Mouse (Mus musculus) kidney, adult 2 months (tissue): ENCODE data around the gene Tcn2. TPM values are rescaled to one million over a fixed set of nuclear protein-coding genes. Genes with fewer than 3 reads are reported as not detected.

Source experiments
- DNase-seq: peaks from one replicate; pipeline ENCODE4 v3.0.0; 2021
- H3K27ac ChIP-seq: fragments of 200-500 bp; 2 replicates; pipeline ENCODE4 v1.5.1; 2012; ENCODE audit warnings: low read depth, low read length, control low read depth, inconsistent platforms; ENCODE audit not compliant: insufficient read depth
- H3K27me3 ChIP-seq: fragments of 200-500 bp; replicated peaks from 2 replicates; pipeline ENCODE4 v1.6.1; 2012; ENCODE audit warnings: mild to moderate bottlenecking, moderate library complexity, low read length, inconsistent platforms; ENCODE audit not compliant: control insufficient read depth, insufficient read depth
- H3K36me3 ChIP-seq: fragments of 200-500 bp; 2 replicates; pipeline ENCODE4 v1.6.1; 2012; ENCODE audit warnings: mild to moderate bottlenecking, moderate library complexity, low read length, inconsistent platforms; ENCODE audit not compliant: control insufficient read depth, insufficient read depth
- H3K4me1 ChIP-seq: fragments of 200-500 bp; 2 replicates; pipeline ENCODE4 v1.6.1; 2011; ENCODE audit warnings: low read length; ENCODE audit not compliant: control insufficient read depth, insufficient read depth
- H3K4me3 ChIP-seq: fragments of 200-500 bp; 2 replicates; pipeline ENCODE4 v1.5.1; 2011; ENCODE audit warnings: mild to moderate bottlenecking, low read depth, low read length, control low read depth; ENCODE audit not compliant: insufficient read depth
- CTCF ChIP-seq: fragments of 200-500 bp; conservative IDR thresholded peaks from 2 replicates; pipeline ENCODE4 v1.5.1; 2011; ENCODE audit warnings: low read depth, mild to moderate bottlenecking, control low read depth, low read length, moderate library complexity, mixed read lengths; ENCODE audit not compliant: insufficient read depth, insufficient read length
- POLR2A ChIP-seq: fragments of 200-500 bp; IDR thresholded peaks from one replicate; pipeline ENCODE4 v1.6.1; 2011; ENCODE audit warnings: low read depth, low read length, control low read depth
- WGBS: fragments of 180-500 bp; shearing (Covaris S2); methylation state at CpG from one replicate; pipeline ENCODE4 v1.1.7; 2018; 5-methylcytosine and 5-hydroxymethylcytosine counted together
- polyA plus RNA-seq: library from polyadenylated mRNA; depleted of rRNA; stranded (reverse); fragments of >200 nt; gene quantifications from 2 replicates; pipeline ENCODE4 v1.2.3, GENCODE M21; 2012; rRNA removed

Tcn2 gene
- polyA plus RNA-seq, 1 experiment: 2,179 TPM

DNA sequence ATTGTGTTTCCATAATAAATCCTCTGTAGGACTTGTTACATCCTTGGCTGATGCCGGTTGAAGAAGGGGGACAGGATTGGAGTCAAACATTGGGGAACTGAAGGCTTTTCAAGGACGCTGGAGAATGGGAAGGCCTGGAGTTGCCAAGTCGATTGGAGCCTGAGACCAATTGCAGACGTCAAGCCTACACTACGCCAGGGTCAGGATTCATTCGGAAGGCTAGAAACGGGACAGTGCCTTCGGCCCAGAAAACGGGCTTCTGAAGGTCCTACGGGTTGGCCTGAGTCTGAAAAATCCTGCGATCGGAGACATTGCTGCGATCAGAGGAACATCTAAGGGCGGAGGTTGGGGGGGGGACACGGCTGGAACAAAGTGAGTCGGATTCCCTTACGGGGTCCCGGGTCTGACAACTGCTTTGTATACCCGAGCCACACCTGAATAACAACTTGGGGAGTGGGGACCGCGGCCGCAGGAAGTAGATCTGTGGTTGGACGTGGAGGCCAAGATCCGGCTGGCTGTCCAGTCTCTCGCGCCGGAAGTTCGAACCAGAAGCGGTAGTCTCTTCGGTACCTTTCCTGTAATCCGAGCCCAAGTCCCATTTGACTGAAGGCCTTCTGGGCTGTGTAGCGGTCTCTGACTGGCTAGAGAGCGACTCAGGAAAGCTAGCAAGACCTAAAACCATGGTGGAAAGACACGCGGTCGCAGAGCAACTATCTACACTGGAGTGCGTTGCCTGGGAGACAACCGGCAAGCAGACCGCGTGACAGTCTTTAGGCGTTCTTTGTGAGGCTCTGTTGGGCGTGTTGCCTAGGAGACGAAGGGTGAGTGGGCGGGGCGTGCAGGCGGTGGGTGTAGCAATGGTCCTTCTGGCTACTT, 37.3 kb downstream of the Tcn2 start, which contains the start of the genes 4921536K21Rik and Dusp18:
TSS of gene 4921536K21Rik (minus strand) at position 693 of the 876 bp plus-strand sequence.
TSS of gene Dusp18 (plus strand) at position 835 of the 876 bp plus-strand sequence.
- 9% methylated on average over 46 of the region's 46 CpGs for WGBS
- peak within 1 kb of the TSS; percentile 86 for H3K27ac ChIP-seq
- peak; percentile 97 for DNase-seq
- 0 out of 2 replicates have a peak, but pooled peaks cover 3% of the 10 kb centered on the region for H3K4me1 ChIP-seq
- TF ChIP-seq CTCF (no peak), POLR2A (no peak)
- peak within 1 kb of the TSS; percentile 65 for H3K4me3 ChIP-seq
- H3K36me3 ChIP-seq: no peaks in the 10 kb centered on the region
- no peaks in the 10 kb centered on the region for H3K27me3 ChIP-seq

DNA sequence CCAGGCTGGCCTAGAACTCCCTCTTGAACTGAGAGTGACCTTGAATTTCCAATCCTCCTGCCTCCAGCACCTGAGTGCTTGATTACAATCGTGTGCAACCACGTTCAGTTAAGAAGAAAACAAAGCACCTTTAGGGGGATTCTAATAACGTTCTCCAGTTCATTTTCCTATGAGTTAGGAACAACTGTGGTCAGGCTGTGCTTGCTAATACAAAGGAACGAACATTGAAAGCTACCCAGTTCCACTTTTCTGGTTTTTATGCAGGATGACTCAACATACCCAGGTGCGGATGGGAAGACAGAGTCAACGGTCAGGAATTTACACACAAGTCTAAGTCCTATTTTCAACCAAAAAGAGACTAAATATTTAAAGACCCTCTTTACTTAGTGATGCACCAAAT, 38.0 kb downstream of the Tcn2 start:
- H3K4me3 ChIP-seq: no peak overlapping the region; the same call in 1 of the 2 replicates
- TF ChIP-seq CTCF: no peak
- TF ChIP-seq POLR2A: no peak
- no peaks in the 10 kb centered on the region for H3K36me3 ChIP-seq
- H3K4me1 ChIP-seq: 0 out of 2 replicates have a peak, but pooled peaks cover 3% of the 10 kb centered on the region
- H3K27ac ChIP-seq: no peak overlapping the region
- no peaks in the 10 kb centered on the region for H3K27me3 ChIP-seq
- 85% methylated on average over 6 of the region's 6 CpGs for WGBS
- no peak for DNase-seq

- no peak for TF ChIP-seq POLR2A
- no peak for TF ChIP-seq CTCF
- Histone ChIP-seq H3K36me3 (no peaks in the 10 kb centered on the region), H3K27me3 (no peaks in the 10 kb centered on the region), H3K4me3 (no peak overlapping the region), H3K27ac (no peak overlapping the region), H3K4me1 (no peaks in the 10 kb centered on the region)
- no peak for DNase-seq
- 81% methylated on average over 5 of the region's 5 CpGs for WGBS
Measured at GRCm38 (mm10) chr11:3887331-3887730, 44.6 kb downstream of the Tcn2 start.

DNA sequence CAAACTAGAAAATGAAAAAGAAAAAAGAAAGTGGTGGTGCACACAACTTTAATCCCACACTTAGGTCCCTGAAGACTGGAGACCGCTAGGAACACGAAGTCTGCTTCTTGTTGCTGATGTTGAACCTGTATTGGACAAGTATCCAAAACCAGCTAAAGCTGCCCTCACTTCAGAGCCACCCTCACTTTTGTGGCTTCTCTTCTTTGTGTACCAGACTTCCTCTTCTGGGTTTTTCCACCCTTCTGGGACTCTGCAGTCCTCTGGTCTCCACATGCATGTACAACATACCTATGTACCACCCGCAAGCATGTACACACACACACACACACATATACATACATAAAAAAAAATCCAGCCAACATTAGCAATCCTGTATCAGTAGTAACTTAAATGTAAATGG, 48.2 kb downstream of the Tcn2 start:
- no peaks in the 10 kb centered on the region for H3K4me1 ChIP-seq
- H3K27ac ChIP-seq: no peak overlapping the region
- no peak for DNase-seq
- TF ChIP-seq POLR2A (no peak), CTCF (no peak)
- no peaks in the 10 kb centered on the region for H3K36me3 ChIP-seq
- H3K4me3 ChIP-seq: no peak overlapping the region
- 91% methylated on average over 3 of the region's 3 CpGs for WGBS
- H3K27me3 ChIP-seq: no peaks in the 10 kb centered on the region

- no peak overlapping the region for H3K4me3 ChIP-seq
- 41% methylated on average over 2 of the region's 2 CpGs for WGBS
- H3K27me3 ChIP-seq: no peaks in the 10 kb centered on the region
- H3K27ac ChIP-seq: no peak overlapping the region
- TF ChIP-seq CTCF (peak; percentile 80), POLR2A (no peak)
- peak; percentile 80 for DNase-seq
- no peaks in the 10 kb centered on the region for H3K4me1 ChIP-seq
- no peaks in the 10 kb centered on the region for H3K36me3 ChIP-seq
Measured at GRCm38 (mm10) chr11:3879836-3880235, 52.1 kb downstream of the Tcn2 start.

DNA sequence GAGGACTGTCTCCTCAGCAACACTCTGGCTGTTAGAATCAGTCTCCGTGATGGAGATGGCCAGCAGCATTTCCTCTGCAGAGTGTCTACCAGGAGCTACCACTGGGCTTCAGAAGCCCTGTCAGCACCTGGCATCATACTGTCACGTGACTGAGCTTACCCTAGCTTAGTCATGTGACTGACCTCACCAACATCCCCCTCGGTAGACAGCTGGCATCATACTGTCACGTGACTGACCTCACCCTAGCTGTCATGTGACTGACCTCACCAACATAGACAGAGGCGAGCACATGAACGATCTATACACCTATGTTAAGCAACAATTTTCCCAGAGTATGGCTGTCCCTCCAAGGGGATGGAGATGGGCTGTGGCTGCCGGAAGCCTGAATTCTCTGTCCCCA, 53.3 kb downstream of the Tcn2 start:
- no peak overlapping the region for H3K27ac ChIP-seq

GRCm38 (mm10) chr11:3876419-3876818, 55.5 kb downstream of the Tcn2 start:
- 77% methylated on average over 6 of the region's 6 CpGs for WGBS
- DNase-seq: no peak
- Histone ChIP-seq H3K4me3 (no peak overlapping the region), H3K27ac (no peak overlapping the region), H3K36me3 (no peaks in the 10 kb centered on the region), H3K27me3 (no peaks in the 10 kb centered on the region), H3K4me1 (no peaks in the 10 kb centered on the region)
- TF ChIP-seq CTCF: no peak
- no peak for TF ChIP-seq POLR2A

More for the DNA sequence above, 53.3 kb downstream of the Tcn2 start:
- H3K36me3 ChIP-seq: no peaks in the 10 kb centered on the region
- WGBS: 53% methylated on average over 7 of the region's 7 CpGs
- DNase-seq: no peak
- no peak overlapping the region for H3K4me3 ChIP-seq
- H3K4me1 ChIP-seq: no peaks in the 10 kb centered on the region
- H3K27me3 ChIP-seq: no peaks in the 10 kb centered on the region
- no peak for TF ChIP-seq CTCF

Other genes with a start within 250 kb of the Tcn2 start
- gene Osbp2, start 68.3 kb downstream of the Tcn2 start, polyA plus RNA-seq: 3.3 and 4.5 TPM in 2 replicates
- gene 4921536K21Rik, start 37.1 kb downstream of the Tcn2 start, polyA plus RNA-seq: 0.83 and 1.1 TPM in 2 replicates
- gene Dusp18, start 36.9 kb downstream of the Tcn2 start, polyA plus RNA-seq: 7.0 and 7.1 TPM in 2 replicates
- 8.1 and 10.6 TPM in 2 replicates for gene Slc35e4, start 17.5 kb downstream of the Tcn2 start, polyA plus RNA-seq
- gene Pes1, start 31.8 kb upstream of the Tcn2 start, polyA plus RNA-seq: 33.3 and 33.8 TPM in 2 replicates
- gene 4930556J24Rik, start 44.6 kb upstream of the Tcn2 start, polyA plus RNA-seq: 0.34 and 0.73 TPM in 2 replicates
- gene Gal3st1, start 51.5 kb upstream of the Tcn2 start, polyA plus RNA-seq: 71.7 and 91.3 TPM in 2 replicates
- gene Sec14l4, start 99.3 kb upstream of the Tcn2 start, polyA plus RNA-seq: 0.36 and 0.39 TPM in 2 replicates
- 8.8 and 11.7 TPM in 2 replicates for gene Sec14l3, start 132.7 kb upstream of the Tcn2 start, polyA plus RNA-seq
- gene Mtfp1, start 163.3 kb upstream of the Tcn2 start, polyA plus RNA-seq: 30.1 and 31.2 TPM in 2 replicates
- gene Sec14l2, start 191.3 kb upstream of the Tcn2 start, polyA plus RNA-seq: 1.5 and 1.8 TPM in 2 replicates
- gene Rnf215, start 203.0 kb upstream of the Tcn2 start, polyA plus RNA-seq: 25.2 and 26.7 TPM in 2 replicates
- 9.6 and 12.1 TPM in 2 replicates for gene Ccdc157, start 228.1 kb upstream of the Tcn2 start, polyA plus RNA-seq
- gene Sf3a1, start 228.2 kb upstream of the Tcn2 start, polyA plus RNA-seq: 21.0 and 21.1 TPM in 2 replicates